Mouse (Mus musculus) midbrain, embryonic 13.5 days (tissue): ENCODE results near the gene Cldn34c2. TPM values are rescaled to one million over a fixed set of nuclear protein-coding genes. Genes with fewer than 3 reads are reported as not detected.
"Not testable (repeated sequence)": the region's sequence is repeated elsewhere in the genome, so short reads cannot be mapped to it uniquely, and the experiment has no call there.

Experiments
- ATAC-seq: fragments of 200-750 bp; cut with Nextera tagmentation; 2 replicates; pipeline ENCODE4 v1.8.0; 2017; ENCODE audit warnings: mild to moderate bottlenecking, moderate TSS enrichment, moderate library complexity
- H3K27ac ChIP-seq: fragments of 300-500 bp; sonication (generic); 2 replicates; pipeline ENCODE4 v1.5.1; 2015; ENCODE audit warnings: inconsistent platforms, mild to moderate bottlenecking, moderate library complexity
- H3K27me3 ChIP-seq: fragments of 300-500 bp; sonication (generic); 2 replicates; pipeline ENCODE4 v1.6.1; 2015; ENCODE audit warnings: mild to moderate bottlenecking, inconsistent platforms
- H3K36me3 ChIP-seq: fragments of 300-500 bp; sonication (generic); 2 replicates; pipeline ENCODE4 v1.6.1; 2015; ENCODE audit warnings: mild to moderate bottlenecking, inconsistent platforms
- H3K4me1 ChIP-seq: fragments of 300-500 bp; sonication (generic); replicated peaks from 2 replicates; pipeline ENCODE4 v1.6.1; 2015; ENCODE audit warnings: inconsistent platforms
- H3K4me2 ChIP-seq: fragments of 300-500 bp; sonication (generic); replicated peaks from 2 replicates; pipeline ENCODE4 v1.6.1; 2015; ENCODE audit warnings: moderate library complexity, mild to moderate bottlenecking, inconsistent platforms
- H3K4me3 ChIP-seq: fragments of 300-500 bp; sonication (generic); replicated peaks from 2 replicates; pipeline ENCODE4 v1.5.1; 2015; ENCODE audit warnings: mild to moderate bottlenecking, inconsistent platforms
- H3K9ac ChIP-seq: fragments of 300-500 bp; sonication (generic); replicated peaks from 2 replicates; pipeline ENCODE4 v1.6.1; 2015; ENCODE audit warnings: mild to moderate bottlenecking, inconsistent platforms
- H3K9me3 ChIP-seq: fragments of 300-500 bp; sonication (generic); 2 replicates; pipeline ENCODE4 v1.6.1; 2016; ENCODE audit warnings: mild to moderate bottlenecking, inconsistent platforms
- WGBS: fragments of 180-500 bp; shearing (Covaris S2); methylation state at CpG from one replicate; pipeline ENCODE4 v1.1.7; 2015; 5-methylcytosine and 5-hydroxymethylcytosine counted together
- polyA plus RNA-seq: library from polyadenylated mRNA; unstranded; fragments of >200 nt; fragmentation: Nextera tagmentation; extraction: Ambion mirVana; gene quantifications from 2 replicates; pipeline ENCODE4 v1.2.1, GENCODE M21; 2015

Cldn34c2 gene
- 0.94 TPM in 1 of 2 replicates, not detected in the other for polyA plus RNA-seq

DNA sequence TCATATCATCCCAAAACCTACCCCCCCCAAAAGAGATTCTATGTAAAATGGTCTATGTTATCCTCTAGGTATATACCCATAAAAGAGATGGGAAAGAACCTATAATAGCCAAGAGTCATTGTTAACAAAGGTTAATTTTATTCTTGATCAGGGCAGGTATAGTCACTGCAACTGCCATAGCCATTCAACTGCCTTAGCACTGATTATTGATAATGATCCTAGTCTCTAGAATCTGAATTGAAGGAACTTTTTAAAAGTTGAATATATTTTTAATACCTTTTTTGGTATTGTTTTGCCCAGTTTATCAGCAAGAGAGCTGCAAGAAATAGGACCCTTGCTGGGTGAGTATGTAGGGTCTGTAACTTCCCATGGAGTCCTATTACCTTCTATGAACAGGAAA lies at the start of gene Cldn34c2:
Cldn34c2 (plus strand) TSS at position 301 of the 400 bp plus-strand sequence.
- ATAC-seq, H3K9me3 ChIP-seq, H3K36me3 ChIP-seq, H3K4me1 ChIP-seq, H3K9ac ChIP-seq, H3K4me2 ChIP-seq, H3K27ac ChIP-seq, H3K27me3 ChIP-seq, H3K4me3 ChIP-seq: not testable (repeated sequence)

DNA sequence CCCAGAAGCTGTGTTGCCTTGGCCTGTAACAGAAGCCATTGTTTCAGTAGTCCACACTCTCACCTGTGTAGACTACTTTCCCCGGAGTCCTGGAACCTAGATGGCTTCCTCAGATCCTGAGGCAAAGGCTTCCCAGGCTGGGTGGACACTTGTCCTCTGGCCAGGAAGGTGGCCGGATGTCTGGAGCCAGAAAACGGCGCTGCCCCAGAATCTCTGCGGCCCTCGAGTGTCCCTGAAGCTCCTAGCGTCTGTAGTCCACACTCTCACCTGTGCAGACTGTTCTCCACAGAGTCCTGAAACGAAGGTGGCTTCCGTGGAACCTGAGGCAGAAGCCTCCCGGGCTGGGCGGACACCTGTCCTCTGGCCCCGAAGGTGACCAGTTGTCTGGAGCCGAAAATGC lies 30.1 kb upstream of the Cldn34c2 start:
- not testable (repeated sequence) for H3K36me3 ChIP-seq, H3K9me3 ChIP-seq, H3K4me3 ChIP-seq, H3K27ac ChIP-seq, H3K4me1 ChIP-seq, H3K4me2 ChIP-seq, ATAC-seq, H3K9ac ChIP-seq, H3K27me3 ChIP-seq
- WGBS, result 88% methylated on average over 13 of the region's 13 CpGs

GRCm38 (mm10) chrX:123612158-123612828 lies 30.8 kb downstream of the Cldn34c2 start:
- not testable (repeated sequence) for H3K4me2 ChIP-seq, H3K36me3 ChIP-seq, H3K9ac ChIP-seq, H3K27me3 ChIP-seq, H3K4me3 ChIP-seq, H3K4me1 ChIP-seq, H3K27ac ChIP-seq, H3K9me3 ChIP-seq
- 83% methylated on average over 7 of the region's 12 CpGs for WGBS
- peak; percentile 71; the same call in 1 of the 2 replicates for ATAC-seq

Other genes with a start within 250 kb of the Cldn34c2 start
- gene Gm17467, start 123.1 kb downstream of the Cldn34c2 start, polyA plus RNA-seq, result not detected in 2 replicates
- gene Cldn34c3, start 212.0 kb downstream of the Cldn34c2 start, polyA plus RNA-seq, result not detected in 2 replicates